Comparison of ENCODE assay signal across 11 mouse cellular contexts in genomic region chr6:73254307-73255228, GRCm38 (mm10). TPM values are rescaled to one million over a fixed set of nuclear protein-coding genes. Genes with fewer than 3 reads are reported as not detected.
DNase-seq lines count a peak whose midpoint lies in the region; ATAC-seq lines count a peak whose summit lies in the region.
"Had no signal": no experiment of that assay in that cellular context is flagged by ENCODE, and none has a peak within 500 bp of the region (broad histone marks: within the 10 kb centered on the region; RNA-seq: fewer than 3 reads in every experiment).

No protein-coding gene starts in this region.

- H3K9me3 ChIP-seq in liver, embryonic 12.5 days (replicated peaks), result no peaks in the 10 kb centered on the region
- no peaks in the 10 kb centered on the region for H3K9me3 ChIP-seq in liver, embryonic 11.5 days (ENCODE audit: control insufficient read depth, low read length)
- H3K9me3 ChIP-seq in heart, embryonic 13.5 days, result no peaks in the 10 kb centered on the region
- H3K9me3 ChIP-seq in midbrain, embryonic 14.5 days (ENCODE audit: control insufficient read depth, low read length), result no peaks in the 10 kb centered on the region

- no peak overlapping the region for H3K9ac ChIP-seq in liver, embryonic 12.5 days
- H3K9ac ChIP-seq in liver, embryonic 11.5 days (ENCODE audit: low read depth, low read length), result no peak overlapping the region
- 0 out of 2 replicates have a peak overlapping the region, but pooled peaks have one; percentile 21 for H3K9ac ChIP-seq in heart, embryonic 13.5 days
- no peak overlapping the region for H3K9ac ChIP-seq in midbrain, embryonic 14.5 days (replicated peaks; ENCODE audit: low read length)
- H3K9ac ChIP-seq: forebrain, postnatal 0 days; liver, embryonic 14.5 days had no signal

- WGBS in liver, embryonic 12.5 days (ENCODE audit: insufficient replicate concordance), result 63% methylated on average over 9 of the region's 9 CpGs
- WGBS in liver, embryonic 11.5 days, result 72% methylated on average over 9 of the region's 9 CpGs
- 68% methylated on average over 9 of the region's 9 CpGs for WGBS in heart, embryonic 13.5 days
- WGBS in midbrain, embryonic 14.5 days, result 89% methylated on average over 9 of the region's 9 CpGs

- 0 out of 2 replicates have a peak, but pooled peaks have one; percentile 39 for ATAC-seq in cerebellum, adult (ENCODE audit: insufficient number of reproducible peaks, low FRiP score, low TSS enrichment)
- no peak; the same call in 1 of the 2 replicates for ATAC-seq in liver, embryonic 12.5 days
- no peak; the same call in 1 of the 2 replicates for ATAC-seq in liver, embryonic 11.5 days (replicated peaks; ENCODE audit: low FRiP score)
- no peak; the same call in 1 of the 2 replicates for ATAC-seq in heart, embryonic 13.5 days (ENCODE audit: extremely low read depth, insufficient number of reproducible peaks, low FRiP score, low TSS enrichment)
- ATAC-seq in megakaryocyte-erythroid progenitor cell, adult 5-6 weeks (replicated peaks; ENCODE audit: low FRiP score, low TSS enrichment, poor library complexity, severe bottlenecking), result peak; percentile 53
- no peak for ATAC-seq in midbrain, embryonic 14.5 days (ENCODE audit: low FRiP score, low TSS enrichment)
- ATAC-seq: forebrain, postnatal 0 days had no signal

- 0 out of 2 replicates have a peak overlapping the region, but pooled peaks have one; percentile 1 for H3K27ac ChIP-seq in liver, embryonic 12.5 days
- no peak overlapping the region for H3K27ac ChIP-seq in liver, embryonic 11.5 days (ENCODE audit: low read depth, low read length)
- peak overlapping the region; percentile 50 for H3K27ac ChIP-seq in heart, embryonic 13.5 days (replicated peaks)
- no peak overlapping the region for H3K27ac ChIP-seq in midbrain, embryonic 14.5 days (replicated peaks; ENCODE audit: low read depth, low read length)
- H3K27ac ChIP-seq: liver, embryonic 14.5 days had no signal

- H3K4me2 ChIP-seq in liver, embryonic 12.5 days, result no peak overlapping the region
- H3K4me2 ChIP-seq in liver, embryonic 11.5 days, result no peak overlapping the region
- no peak overlapping the region for H3K4me2 ChIP-seq in heart, embryonic 13.5 days
- H3K4me2 ChIP-seq in midbrain, embryonic 14.5 days (ENCODE audit: low read length), result no peak overlapping the region

- H3K4me3 ChIP-seq in liver, embryonic 12.5 days, result no peak overlapping the region
- no peak overlapping the region for H3K4me3 ChIP-seq in liver, embryonic 11.5 days (ENCODE audit: low read depth, low read length)
- no peak overlapping the region for H3K4me3 ChIP-seq in heart, embryonic 13.5 days
- H3K4me3 ChIP-seq in midbrain, embryonic 14.5 days (replicated peaks; ENCODE audit: low read depth, low read length), result no peak overlapping the region

- H3K27me3 ChIP-seq in liver, embryonic 12.5 days (replicated peaks), result no peaks in the 10 kb centered on the region
- no peaks in the 10 kb centered on the region for H3K27me3 ChIP-seq in liver, embryonic 11.5 days (replicated peaks; ENCODE audit: control insufficient read depth, insufficient read depth, low read length)
- no peaks in the 10 kb centered on the region for H3K27me3 ChIP-seq in heart, embryonic 13.5 days (replicated peaks)
- H3K27me3 ChIP-seq in midbrain, embryonic 14.5 days (ENCODE audit: control insufficient read depth, insufficient read depth, low read length), result no peaks in the 10 kb centered on the region

- peaks cover 43% of the 10 kb centered on the region for H3K4me1 ChIP-seq in liver, embryonic 12.5 days
- H3K4me1 ChIP-seq in liver, embryonic 11.5 days (replicated peaks; ENCODE audit: control insufficient read depth, insufficient read depth, low read length), result peaks cover 21% of the 10 kb centered on the region
- H3K4me1 ChIP-seq in heart, embryonic 13.5 days, result peaks cover 49% of the 10 kb centered on the region
- peaks cover 9% of the 10 kb centered on the region for H3K4me1 ChIP-seq in midbrain, embryonic 14.5 days (ENCODE audit: control insufficient read depth, insufficient read depth, low read length)

- DNase-seq in cerebellum, postnatal 14 days, result no peak
- no peak for DNase-seq in liver, embryonic 11.5 days (ENCODE audit: low spot score)
- DNase-seq in embryo, embryonic 10.5 days (ENCODE audit: low spot score), result no peak
- no peak for DNase-seq in midbrain, embryonic 14.5 days
- DNase-seq: forebrain, postnatal 0 days; right cerebral cortex, postnatal 4 days had no signal

- peaks cover 37% of the 10 kb centered on the region for H3K36me3 ChIP-seq in liver, embryonic 12.5 days
- H3K36me3 ChIP-seq in liver, embryonic 11.5 days (ENCODE audit: control insufficient read depth, insufficient read depth, low read length), result no peaks in the 10 kb centered on the region; the same call in 1 of the 2 replicates
- peaks cover 38% of the 10 kb centered on the region for H3K36me3 ChIP-seq in heart, embryonic 13.5 days
- peaks cover 33% of the 10 kb centered on the region for H3K36me3 ChIP-seq in midbrain, embryonic 14.5 days (ENCODE audit: control insufficient read depth, insufficient read depth, low read length)

RNA-seq across cellular contexts. Expression of gene Suclg1, which starts 6.4 kb away (rescaled TPM):
- 132 and 137 TPM in 2 replicates for polyA plus RNA-seq in liver, embryonic 12.5 days (2016; fragmentation: Nextera tagmentation; extraction: Ambion mirVana)
- 188 and 206 TPM in 2 replicates for polyA plus RNA-seq in liver, embryonic 11.5 days (2014; fragmentation: Nextera tagmentation; extraction: Ambion mirVana)
- 250 and 271 TPM in 2 replicates for polyA plus RNA-seq in heart, embryonic 13.5 days (2015; fragmentation: Nextera tagmentation; extraction: Ambion mirVana)
- 99.3 and 99.9 TPM in 2 replicates for total RNA-seq in megakaryocyte-erythroid progenitor cell, adult 5-6 weeks (2014; fragmentation: Nextera tagmentation)
- total RNA-seq in megakaryocyte-erythroid progenitor cell, adult 5-6 weeks (2017), result 151 and 153 TPM in 2 replicates
- polyA plus RNA-seq in midbrain, embryonic 14.5 days (2014; fragmentation: Nextera tagmentation; extraction: Ambion mirVana), result 148 and 154 TPM in 2 replicates

RNA-seq across cellular contexts. Expression of gene Dnah6, which starts 33.1 kb away (rescaled TPM):
- 0.02 TPM in 2 replicates for polyA plus RNA-seq in liver, embryonic 12.5 days (2016; fragmentation: Nextera tagmentation; extraction: Ambion mirVana)
- 0.01 and 0.03 TPM in 2 replicates for polyA plus RNA-seq in liver, embryonic 11.5 days (2014; fragmentation: Nextera tagmentation; extraction: Ambion mirVana)
- polyA plus RNA-seq in heart, embryonic 13.5 days (2015; fragmentation: Nextera tagmentation; extraction: Ambion mirVana), result 0.08 TPM in 2 replicates
- total RNA-seq in megakaryocyte-erythroid progenitor cell, adult 5-6 weeks (2014; fragmentation: Nextera tagmentation), result not detected in 2 replicates
- total RNA-seq in megakaryocyte-erythroid progenitor cell, adult 5-6 weeks (2017), result 0.04 TPM in 1 of 2 replicates, not detected in the other
- 0.12 and 0.14 TPM in 2 replicates for polyA plus RNA-seq in midbrain, embryonic 14.5 days (2014; fragmentation: Nextera tagmentation; extraction: Ambion mirVana)

Comparison
In these comparisons a context has a peak if more than half of its experiments do, and no peak if none do; other contexts are left out.
1. H3K27ac ChIP-seq: peak in liver, embryonic 12.5 days (single experiment) and heart, embryonic 13.5 days (single experiment); none in liver, embryonic 11.5 days (single experiment) and midbrain, embryonic 14.5 days (single experiment).
2. ATAC-seq: peak in cerebellum, adult (single experiment) and megakaryocyte-erythroid progenitor cell, adult 5-6 weeks (single experiment); none in liver, embryonic 12.5 days (single experiment), liver, embryonic 11.5 days (single experiment), heart, embryonic 13.5 days (single experiment) and midbrain, embryonic 14.5 days (single experiment).